Mouse (Mus musculus) limb, embryonic 11.5 days (tissue): Measurements from ENCODE around the gene Ets1. TPM values are rescaled to one million over a fixed set of nuclear protein-coding genes. Genes with fewer than 3 reads are reported as not detected.

ENCODE experiments used
- ATAC-seq: fragments of 200-750 bp; cut with Nextera tagmentation; 2 replicates; pipeline ENCODE4 v1.8.0; 2017; ENCODE audit warnings: low read depth; ENCODE audit not compliant: insufficient number of reproducible peaks, low FRiP score, low TSS enrichment
- DNase-seq: peaks from one replicate; pipeline ENCODE4 v3.0.0-alpha.2; 2015; ENCODE audit warnings: low spot score
- H3K27ac ChIP-seq: fragments of 300-500 bp; sonication (generic); replicated peaks from 2 replicates; pipeline ENCODE4 v1.5.1; 2014; ENCODE audit warnings: low read depth, mild to moderate bottlenecking, low read length
- H3K27me3 ChIP-seq: fragments of 300-500 bp; sonication (generic); 2 replicates; pipeline ENCODE4 v1.6.1; 2014; ENCODE audit warnings: mild to moderate bottlenecking, low read length, mixed read lengths; ENCODE audit not compliant: control insufficient read depth, insufficient read depth
- H3K36me3 ChIP-seq: fragments of 300-500 bp; sonication (generic); 2 replicates; pipeline ENCODE4 v1.6.1; 2014; ENCODE audit warnings: mild to moderate bottlenecking, low read length, moderate library complexity, mixed read lengths; ENCODE audit not compliant: control insufficient read depth, insufficient read depth
- H3K4me1 ChIP-seq: fragments of 300-500 bp; sonication (generic); 2 replicates; pipeline ENCODE4 v1.6.1; 2014; ENCODE audit warnings: low read length, mixed read lengths; ENCODE audit not compliant: control insufficient read depth, insufficient read depth
- H3K4me2 ChIP-seq: fragments of 300-500 bp; sonication (generic); 2 replicates; pipeline ENCODE4 v1.6.1; 2014; ENCODE audit warnings: low read depth, mild to moderate bottlenecking, moderate library complexity; ENCODE audit not compliant: severe bottlenecking
- H3K4me3 ChIP-seq: fragments of 300-500 bp; sonication (generic); 2 replicates; pipeline ENCODE4 v1.5.1; 2014; ENCODE audit warnings: low read depth, low read length
- H3K9ac ChIP-seq: fragments of 300-500 bp; sonication (generic); 2 replicates; pipeline ENCODE4 v1.6.1; 2014; ENCODE audit warnings: mild to moderate bottlenecking, low read length
- H3K9me3 ChIP-seq: fragments of 300-500 bp; sonication (generic); 2 replicates; pipeline ENCODE4 v1.6.1; 2016; ENCODE audit warnings: low read length; ENCODE audit not compliant: control insufficient read depth
- WGBS: fragments of 180-500 bp; shearing (Covaris S2); extraction: QIAGEN DNeasy Blood & Tissue Kit; methylation state at CpG from one replicate; pipeline ENCODE4 v1.1.7; 2014; 5-methylcytosine and 5-hydroxymethylcytosine counted together
- polyA plus RNA-seq: library from polyadenylated mRNA; unstranded; fragments of >200 nt; fragmentation: Nextera tagmentation; extraction: Ambion mirVana; gene quantifications from 2 replicates; pipeline ENCODE4 v1.2.1, GENCODE M21; 2014

Gene Ets1
- polyA plus RNA-seq, 1 experiment from 2014 or later, result 34.0 TPM

DNA sequence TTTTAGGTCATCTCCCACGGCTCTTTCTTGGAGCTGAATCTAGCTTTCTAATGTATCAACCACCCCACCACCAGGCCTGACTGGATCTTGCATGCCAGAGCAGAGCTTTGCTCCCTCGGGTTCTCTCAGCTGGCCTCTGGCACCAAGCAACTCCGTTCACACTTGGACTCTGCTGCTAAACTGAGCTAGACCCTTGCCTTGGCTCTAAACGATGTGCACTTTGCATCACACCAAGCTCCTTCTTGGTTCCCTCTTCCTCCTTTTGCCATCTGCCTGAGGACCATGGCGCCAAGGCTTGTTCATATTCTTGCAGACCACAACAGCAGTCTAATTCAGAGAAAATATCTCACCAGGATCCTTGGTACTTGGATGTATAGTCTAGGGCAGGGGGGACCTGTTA is 23.6 kb upstream of the Ets1 start:
- H3K27me3 ChIP-seq, result no peaks in the 10 kb centered on the region
- 89% methylated on average over 5 of the region's 5 CpGs for WGBS
- peaks cover 3% of the 10 kb centered on the region; the same call in 1 of the 2 replicates for H3K4me1 ChIP-seq
- ATAC-seq, result no peak
- no peak overlapping the region for H3K4me2 ChIP-seq
- H3K9me3 ChIP-seq, result no peaks in the 10 kb centered on the region
- no peak overlapping the region for H3K27ac ChIP-seq
- H3K9ac ChIP-seq, result no peak overlapping the region
- no peaks in the 10 kb centered on the region for H3K36me3 ChIP-seq
- H3K4me3 ChIP-seq, result no peak overlapping the region
- DNase-seq, result no peak

DNA sequence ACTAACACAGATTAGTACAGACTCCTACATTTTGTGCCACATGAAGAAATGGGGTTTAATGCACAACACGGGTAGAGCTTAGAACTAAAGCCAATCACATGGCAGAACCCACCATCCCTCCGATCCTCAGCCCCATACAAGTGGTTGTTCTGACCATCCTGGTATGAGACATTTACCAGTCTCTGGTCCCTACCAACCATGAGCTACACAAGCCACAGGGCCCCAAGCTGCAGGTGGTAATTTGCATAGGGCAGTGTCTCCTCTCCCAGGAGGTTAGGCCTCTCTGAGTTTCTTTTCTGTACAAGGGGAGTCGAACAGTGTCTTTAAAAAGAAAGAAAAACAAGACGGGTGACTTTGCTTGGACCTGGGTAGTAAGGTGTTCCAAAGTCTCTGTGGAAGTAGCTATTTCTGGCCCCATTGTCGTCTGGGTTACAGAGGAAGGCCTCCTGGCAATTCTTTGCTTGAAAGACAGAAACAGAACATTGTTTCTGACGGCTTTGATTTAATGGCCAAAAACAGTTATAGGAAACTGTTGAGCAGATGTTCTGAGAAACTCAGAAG is 23.1 kb upstream of the Ets1 start:
- Histone ChIP-seq H3K4me1 (peaks cover 3% of the 10 kb centered on the region; the same call in 1 of the 2 replicates), H3K9me3 (no peaks in the 10 kb centered on the region), H3K27me3 (no peaks in the 10 kb centered on the region), H3K4me2 (no peak overlapping the region), H3K36me3 (no peaks in the 10 kb centered on the region), H3K9ac (no peak overlapping the region), H3K27ac (no peak overlapping the region), H3K4me3 (no peak overlapping the region)
- 63% methylated on average over 6 of the region's 6 CpGs for WGBS
- DNase-seq (no peak), ATAC-seq (no peak)

DNA sequence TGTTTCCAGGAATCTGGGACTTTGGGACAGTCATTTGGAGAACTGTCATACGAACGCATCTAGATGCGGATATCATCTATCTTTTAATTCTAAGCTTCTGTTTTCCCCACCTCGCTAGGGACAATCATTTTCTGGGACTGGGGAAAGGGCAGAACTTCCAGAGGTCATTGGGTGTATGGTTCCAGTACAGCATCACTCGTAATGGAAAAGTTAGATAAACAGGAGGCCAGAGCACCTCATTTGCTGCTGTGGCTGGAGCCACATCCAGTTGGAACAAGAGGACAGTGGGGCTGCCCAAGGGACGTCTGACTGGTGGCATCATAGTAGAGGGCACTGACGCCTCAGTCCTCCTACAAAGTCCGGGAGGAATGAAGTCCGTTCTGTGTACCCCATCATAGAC is 21.8 kb upstream of the Ets1 start:
- Histone ChIP-seq H3K4me1 (peaks cover 3% of the 10 kb centered on the region; the same call in 1 of the 2 replicates), H3K9ac (no peak overlapping the region), H3K4me3 (no peak overlapping the region), H3K9me3 (no peaks in the 10 kb centered on the region), H3K4me2 (no peak overlapping the region), H3K27me3 (no peaks in the 10 kb centered on the region), H3K27ac (no peak overlapping the region), H3K36me3 (no peaks in the 10 kb centered on the region)
- ATAC-seq (no peak), DNase-seq (no peak)
- 90% methylated on average over 9 of the region's 9 CpGs for WGBS

DNA sequence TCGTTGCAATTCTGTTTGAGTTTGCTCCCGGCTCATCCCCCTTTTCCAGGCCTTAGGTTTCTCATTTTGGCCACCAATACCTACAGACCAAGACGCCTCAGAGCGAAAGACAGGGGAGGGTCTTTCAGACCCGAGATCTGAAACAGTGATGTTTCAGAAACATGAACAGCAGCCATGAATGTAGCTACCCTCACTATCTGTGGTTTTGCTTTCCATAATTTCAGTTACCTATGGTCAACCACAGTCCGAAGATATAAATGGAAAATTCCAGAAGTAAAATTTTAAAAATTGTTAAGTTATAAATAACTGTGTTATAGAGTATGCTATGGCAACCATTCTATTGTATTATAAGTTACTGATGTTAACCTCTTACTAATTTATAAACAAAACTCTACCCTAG is 20.6 kb upstream of the Ets1 start:
- no peaks in the 10 kb centered on the region for H3K27me3 ChIP-seq

DNA sequence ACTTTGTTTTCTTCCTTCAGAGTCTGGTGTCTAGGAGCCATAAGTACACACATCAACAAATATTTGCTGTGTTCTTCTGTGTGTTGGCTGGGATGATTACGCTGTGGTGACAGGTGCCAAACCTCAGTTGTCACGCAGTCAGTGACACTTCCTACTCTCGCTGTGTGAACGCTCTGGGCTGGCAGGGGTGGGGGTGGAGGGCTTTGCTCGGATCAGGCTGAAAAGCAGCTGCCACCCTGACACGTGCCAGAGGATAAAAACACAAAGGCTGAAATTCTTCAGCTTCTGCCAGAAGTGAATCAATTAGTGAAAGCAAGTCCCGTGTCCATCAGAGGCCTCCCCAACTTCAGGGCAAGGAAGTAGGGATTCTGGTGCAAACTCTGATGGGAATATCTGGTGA is 20.0 kb upstream of the Ets1 start:
- no peaks in the 10 kb centered on the region for H3K36me3 ChIP-seq
- no peaks in the 10 kb centered on the region for H3K27me3 ChIP-seq
- DNase-seq (no peak), ATAC-seq (no peak)
- H3K4me2 ChIP-seq, result no peak overlapping the region
- WGBS, result 52% methylated on average over 7 of the region's 7 CpGs
- no peak overlapping the region for H3K27ac ChIP-seq
- peaks cover 3% of the 10 kb centered on the region; the same call in 1 of the 2 replicates for H3K4me1 ChIP-seq
- no peaks in the 10 kb centered on the region for H3K9me3 ChIP-seq
- no peak overlapping the region for H3K9ac ChIP-seq
- H3K4me3 ChIP-seq, result no peak overlapping the region

More for the DNA sequence above, 20.6 kb upstream of the Ets1 start:
- no peaks in the 10 kb centered on the region for H3K36me3 ChIP-seq
- H3K27ac ChIP-seq, result no peak overlapping the region
- H3K4me2 ChIP-seq, result no peak overlapping the region
- H3K4me3 ChIP-seq, result no peak overlapping the region
- DNase-seq (no peak), ATAC-seq (no peak)
- no peak overlapping the region for H3K9ac ChIP-seq
- WGBS, result 93% methylated on average over 6 of the region's 6 CpGs
- peaks cover 3% of the 10 kb centered on the region; the same call in 1 of the 2 replicates for H3K4me1 ChIP-seq
- no peaks in the 10 kb centered on the region for H3K9me3 ChIP-seq

DNA sequence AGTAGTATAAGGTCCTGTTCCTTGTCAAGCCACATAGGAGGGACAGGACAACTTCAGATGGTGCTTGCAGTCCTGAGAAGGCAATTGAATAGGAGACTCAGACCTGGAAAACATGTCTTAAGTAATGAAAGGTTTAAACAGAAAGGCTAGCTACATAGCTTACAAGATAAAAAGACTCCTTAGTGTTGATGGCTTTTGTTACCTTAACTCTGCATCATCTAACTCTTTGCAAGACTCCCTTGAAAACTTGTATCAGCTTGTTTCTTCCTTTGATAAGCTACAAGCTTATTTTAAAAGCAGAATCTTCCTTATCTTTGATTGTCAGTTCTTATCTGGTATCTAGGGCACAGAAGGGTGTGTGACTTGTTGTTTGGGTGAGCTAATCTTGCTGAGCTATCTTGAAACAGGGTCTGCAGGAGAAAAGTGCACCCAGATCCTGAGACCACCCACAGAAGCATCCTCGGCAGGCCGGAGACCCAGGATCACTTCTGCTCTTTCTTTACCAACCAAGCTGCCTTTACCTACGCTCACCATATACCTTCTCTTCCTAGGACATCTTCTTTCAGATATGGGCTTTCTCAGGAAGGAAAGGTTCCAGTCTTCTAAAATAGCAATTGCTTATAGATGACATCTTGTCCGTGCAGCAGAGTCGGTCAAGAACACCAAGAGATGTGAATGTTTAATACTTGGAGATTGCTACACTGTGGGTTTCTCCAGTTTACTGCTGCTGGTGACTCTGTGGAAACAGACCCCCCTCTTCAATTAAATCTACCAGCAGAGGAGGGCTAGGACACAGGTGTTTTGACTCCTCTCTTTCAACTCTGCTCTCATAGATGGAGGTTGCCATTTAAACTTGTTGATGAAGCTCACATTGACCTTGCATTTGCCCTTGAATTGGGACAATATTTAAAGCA is 19.2 kb upstream of the Ets1 start:
- DNase-seq (no peak), ATAC-seq (no peak)
- Histone ChIP-seq H3K9ac (no peak overlapping the region), H3K4me3 (no peak overlapping the region), H3K4me2 (no peak overlapping the region), H3K27me3 (no peaks in the 10 kb centered on the region), H3K4me1 (peaks cover 3% of the 10 kb centered on the region; the same call in 1 of the 2 replicates), H3K9me3 (no peaks in the 10 kb centered on the region), H3K27ac (no peak overlapping the region), H3K36me3 (no peaks in the 10 kb centered on the region)
- WGBS, result 78% methylated on average over 5 of the region's 5 CpGs

DNA sequence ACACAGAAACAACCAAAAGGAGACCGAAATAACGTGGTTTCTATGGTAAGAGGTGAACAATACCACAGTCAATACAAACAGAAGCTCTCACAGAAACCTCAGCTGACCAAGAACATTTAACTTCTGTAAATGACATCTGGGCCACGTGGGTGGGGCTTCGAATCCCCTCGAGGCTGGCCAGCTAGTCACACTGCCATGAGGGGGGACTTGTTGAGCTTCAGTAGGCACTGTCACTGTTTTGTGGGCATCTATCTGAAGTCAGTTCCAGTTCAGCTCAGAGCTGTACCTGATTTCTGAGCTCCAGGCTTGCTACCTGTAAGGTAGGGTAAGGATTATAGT is 18.6 kb upstream of the Ets1 start:
- Histone ChIP-seq H3K4me2 (no peak overlapping the region), H3K36me3 (no peaks in the 10 kb centered on the region), H3K4me3 (no peak overlapping the region), H3K27ac (no peak overlapping the region), H3K27me3 (no peaks in the 10 kb centered on the region), H3K9me3 (no peaks in the 10 kb centered on the region), H3K9ac (no peak overlapping the region), H3K4me1 (peaks cover 3% of the 10 kb centered on the region; the same call in 1 of the 2 replicates)
- ATAC-seq (no peak), DNase-seq (no peak)
- WGBS, result 77% methylated on average over 5 of the region's 5 CpGs

DNA sequence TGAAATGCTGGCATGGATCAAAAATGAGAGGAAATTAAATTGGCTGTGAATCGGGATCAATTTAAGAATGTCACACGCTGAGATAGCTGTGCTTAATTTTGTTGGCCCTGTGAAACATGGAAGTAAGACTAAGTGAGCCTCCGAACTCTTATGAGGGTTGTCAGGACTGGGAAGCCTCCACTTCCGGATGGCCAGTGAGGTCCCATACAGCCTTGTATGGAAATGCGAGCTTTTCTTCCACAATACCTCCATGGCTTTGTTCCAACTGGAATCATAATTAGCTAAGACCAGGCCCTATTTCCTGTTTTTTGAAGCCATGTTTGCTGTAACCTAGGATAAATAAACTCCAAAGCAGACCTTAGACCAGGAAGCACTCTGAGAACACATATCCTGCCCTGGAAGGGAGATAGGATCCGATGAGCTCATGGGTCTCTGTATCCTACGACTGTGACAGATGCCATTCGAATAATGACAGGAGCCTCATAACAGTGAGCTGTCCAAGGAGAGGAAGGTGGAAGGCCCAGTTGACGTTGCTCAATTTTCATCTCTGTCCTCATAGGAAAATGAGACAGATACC is 17.4 kb upstream of the Ets1 start:
- H3K27ac ChIP-seq, result no peak overlapping the region
- H3K4me2 ChIP-seq, result no peak overlapping the region
- no peak overlapping the region for H3K4me3 ChIP-seq
- H3K9me3 ChIP-seq, result no peaks in the 10 kb centered on the region
- WGBS, result 90% methylated on average over 9 of the region's 9 CpGs
- no peaks in the 10 kb centered on the region for H3K27me3 ChIP-seq
- DNase-seq (no peak), ATAC-seq (no peak)
- no peak overlapping the region for H3K9ac ChIP-seq
- H3K4me1 ChIP-seq, result no peaks in the 10 kb centered on the region
- no peaks in the 10 kb centered on the region for H3K36me3 ChIP-seq
